Mouse (Mus musculus) cerebellum, adult 11 months (tissue): ENCODE measurements around the gene Lrrc10.

Experiments used
- DNase-seq: peaks from one replicate; pipeline ENCODE4 v3.0.0; 2022

Gene Lrrc10

GRCm38 (mm10) chr10:117049253-117049652 lies 4.1 kb downstream of the Lrrc10 start:
- DNase-seq, result no peak

GRCm38 (mm10) chr10:117049961-117050597 lies 4.9 kb downstream of the Lrrc10 start:
- DNase-seq, result no peak

GRCm38 (mm10) chr10:117055668-117056067 lies 10.5 kb downstream of the Lrrc10 start:
- DNase-seq, result no peak

- no peak for DNase-seq
These were observed 17.7 kb downstream of the Lrrc10 start for GRCm38 (mm10) chr10:117062894-117063253.

GRCm38 (mm10) chr10:117063254-117064021 lies 18.3 kb downstream of the Lrrc10 start, which contains the start of gene Cct2:
Cct2 (minus strand) TSS chr10:117063814.
- peak; percentile 90 for DNase-seq

- DNase-seq, result no peak
These were observed 18.9 kb downstream of the Lrrc10 start for GRCm38 (mm10) chr10:117064076-117064475.

GRCm38 (mm10) chr10:117069109-117069508 lies 24.0 kb downstream of the Lrrc10 start:
- DNase-seq, result no peak

- no peak for DNase-seq
These were observed 27.2 kb downstream of the Lrrc10 start for GRCm38 (mm10) chr10:117072191-117072888.

- no peak for DNase-seq
These were observed 28.0 kb downstream of the Lrrc10 start for GRCm38 (mm10) chr10:117073176-117073575.

GRCm38 (mm10) chr10:117078284-117078683 lies 33.1 kb downstream of the Lrrc10 start:
- DNase-seq, result no peak

- DNase-seq, result no peak
These were observed 36.2 kb downstream of the Lrrc10 start for GRCm38 (mm10) chr10:117081326-117081725.

- DNase-seq, result no peak
These were observed 36.8 kb downstream of the Lrrc10 start for GRCm38 (mm10) chr10:117081914-117082359.

- DNase-seq, result no peak
These were observed 44.5 kb downstream of the Lrrc10 start for GRCm38 (mm10) chr10:117089628-117090027.

- no peak for DNase-seq
These were observed 49.6 kb downstream of the Lrrc10 start for GRCm38 (mm10) chr10:117094504-117095329.

- DNase-seq, result no peak
These were observed 51.0 kb downstream of the Lrrc10 start for GRCm38 (mm10) chr10:117096096-117096495.
